ENCODE assay signal across 11 mouse cellular contexts in the genomic region with DNA sequence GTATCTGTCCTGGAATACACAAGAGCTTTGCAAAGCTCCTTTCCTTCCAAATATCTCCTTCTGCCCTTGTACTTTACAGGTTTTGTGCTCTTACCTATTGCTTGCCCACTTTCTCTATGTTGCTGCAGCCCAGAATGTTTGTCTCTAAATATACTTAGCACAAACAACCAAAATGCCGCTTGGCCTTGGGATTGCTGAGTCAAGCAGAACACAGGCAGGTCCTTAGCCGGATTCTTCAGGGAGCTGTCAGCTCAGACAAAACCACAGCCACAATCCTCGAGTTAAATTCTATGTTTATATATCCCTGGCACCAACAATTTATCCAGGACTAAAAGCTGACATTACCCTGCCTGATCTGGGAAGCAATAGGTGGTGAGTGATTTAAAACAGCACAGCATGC. TPM values are rescaled to one million over a fixed set of nuclear protein-coding genes. Genes with fewer than 3 reads are reported as not detected.
DNase-seq lines count a peak whose midpoint lies in the region.
"Had no signal": no experiment of that assay in that cellular context is flagged by ENCODE, and none has a peak within 500 bp of the region (broad histone marks: within the 10 kb centered on the region; RNA-seq: fewer than 3 reads in every experiment).

No protein-coding gene starts in this region.

- intact Hi-C loops in heart, postnatal 10 days (cut with DNase I) = no loop called here

- peak; percentile 39 for DNase-seq in heart, adult 11 months
- DNase-seq in heart, postnatal 10 days = no peak
- peak; percentile 66 for DNase-seq in adrenal gland, adult 2 months
- peak; percentile 34 for DNase-seq in adrenal gland, postnatal 14 days
- no peak for DNase-seq in layer of hippocampus, adult 18-20 months (ENCODE audit: low spot score in 2 of 2)
- DNase-seq in thymus, postnatal 14 days = no peak
- DNase-seq: cerebellum, adult 18-20 months; cerebellum, adult 9-11 months; cerebellum, postnatal 36 days; gastrocnemius, postnatal 14 days; kidney, adult 18-20 months had no signal

RNA-seq across cellular contexts. Expression of a gene that starts 14.3 kb away (rescaled TPM):
- 10 to 100 TPM; 20.6 to 22.0 TPM for total RNA-seq in heart, postnatal 10 days (2021)
- 10 to 100 TPM; 40.0 to 42.3 TPM for total RNA-seq in adrenal gland, adult 2 months (2021)
- polyA plus RNA-seq in adrenal gland, adult 2 months (2012; rRNA removed) = 11.0 and 11.5 TPM in 2 replicates
- total RNA-seq in adrenal gland, postnatal 14 days (2021) = 33.5 and 40.0 TPM in 2 replicates
- 10 to 100 TPM; 12.0 to 13.7 TPM for total RNA-seq in layer of hippocampus, adult 18-20 months (2021)

RNA-seq across cellular contexts. Expression of a gene that starts 14.5 kb away (rescaled TPM):
- total RNA-seq in heart, postnatal 10 days (2021) = 10 to 100 TPM; 21.0 to 23.8 TPM
- 10 to 100 TPM; 42.0 to 43.9 TPM for total RNA-seq in adrenal gland, adult 2 months (2021)
- polyA plus RNA-seq in adrenal gland, adult 2 months (2012; rRNA removed) = 3.8 and 5.4 TPM in 2 replicates
- total RNA-seq in adrenal gland, postnatal 14 days (2021) = 36.2 and 38.3 TPM in 2 replicates
- total RNA-seq in layer of hippocampus, adult 18-20 months (2021) = 10 to 100 TPM; 39.5 to 43.4 TPM

RNA-seq across cellular contexts. Expression of a gene that starts 36.4 kb away (rescaled TPM):
- 10 to 100 TPM; 30.6 to 35.1 TPM for total RNA-seq in heart, postnatal 10 days (2021)
- 10 to 100 TPM; 37.6 to 45.8 TPM for total RNA-seq in adrenal gland, adult 2 months (2021)
- 18.9 and 25.7 TPM in 2 replicates for polyA plus RNA-seq in adrenal gland, adult 2 months (2012; rRNA removed)
- total RNA-seq in adrenal gland, postnatal 14 days (2021) = 34.1 and 44.3 TPM in 2 replicates
- 10 to 100 TPM; 68.2 to 80.9 TPM for total RNA-seq in layer of hippocampus, adult 18-20 months (2021)

Comparison
In these comparisons a context has a peak if more than half of its experiments do, and no peak if none do; other contexts are left out.
1. DNase-seq: peak in heart, adult 11 months (single experiment), adrenal gland, adult 2 months (single experiment) and adrenal gland, postnatal 14 days (single experiment); none in heart, postnatal 10 days (0 of 2), layer of hippocampus, adult 18-20 months (0 of 2) and thymus, postnatal 14 days (single experiment).